Mouse (Mus musculus): ENCODE measurements around the gene Slc22a16. TPM values are rescaled to one million over a fixed set of nuclear protein-coding genes. Genes with fewer than 3 reads are reported as not detected.

Gene Slc22a16
- not detected in 2 replicates for polyA plus RNA-seq (2012; rRNA removed)

GRCm38 (mm10) chr10:40570036-40570435 lies at the start of gene Slc22a16:
Gene Slc22a16 (plus strand): TSS chr10:40570336.

GRCm38 (mm10) chr10:40629656-40630311 lies 59.6 kb downstream of the Slc22a16 start, which contains the start of gene Ddo:
Gene Ddo (plus strand): TSS chr10:40630011.

Other genes starting within 250 kb of the Slc22a16 start
- gene Cdk19, start 230.8 kb upstream of the Slc22a16 start, polyA plus RNA-seq (2012; rRNA removed), result 16.8 and 20.3 TPM in 2 replicates
- gene Ddo, start 59.7 kb downstream of the Slc22a16 start, polyA plus RNA-seq (2012; rRNA removed), result 0.59 and 0.71 TPM in 2 replicates
- gene Mettl24, start 112.9 kb downstream of the Slc22a16 start, polyA plus RNA-seq (2012; rRNA removed), result 0.27 and 0.33 TPM in 2 replicates

Measured in central nervous system, embryonic 14 days (tissue).